Mouse (Mus musculus): ENCODE measurements around the gene Gid8. TPM values are rescaled to one million over a fixed set of nuclear protein-coding genes. Genes with fewer than 3 reads are reported as not detected.

Gene Gid8
- polyA plus RNA-seq (2012; rRNA removed) (62.6 and 87.4 TPM in 2 replicates), polyA plus RNA-seq (2014; fragmentation: Nextera tagmentation; extraction: Ambion mirVana) (121 and 127 TPM in 2 replicates)

- DNase-seq (ENCODE audit: low read depth in 3 of 3, low spot score in 3 of 3) (peak; percentile 98 to 99 (median 98)), ATAC-seq (ENCODE audit: insufficient read depth) (peak; percentile 79)
- Histone ChIP-seq H3K4me3 (ENCODE audit: insufficient read depth in 1 of 2, low read depth in 2 of 2, low read length in 2 of 2) (peak within 1 kb of the TSS; percentile 88 to 99), H3K9me3 (ENCODE audit: control insufficient read depth, low read length) (no peaks in the 10 kb centered on the region), H3K4me1 (replicated peaks; ENCODE audit: control insufficient read depth in 2 of 2, insufficient read depth in 2 of 2, low read length in 1 of 2) (peaks cover 17 to 34% of the 10 kb centered on the region in 2 experiments), H3K27ac (peak within 1 kb of the TSS; percentile 98), H3K36me3 (replicated peaks; ENCODE audit: control insufficient read depth, insufficient read depth, low read depth) (peaks cover 23% of the 10 kb centered on the region), H3K4me2 (ENCODE audit: low read depth) (peak within 1 kb of the TSS; percentile 99), H3K27me3 (ENCODE audit: control insufficient read depth, insufficient read depth, low read length) (no peaks in the 10 kb centered on the region), H3K9ac (replicated peaks) (peak within 1 kb of the TSS; percentile 99)
- WGBS (ENCODE audit: insufficient replicate concordance): under 1% methylated on average over 43 of the region's 43 CpGs
- TF ChIP-seq EP300 (IDR thresholded peaks at IDR 0.05; ENCODE audit: low read depth) (peak; percentile 47; the same call in 1 of the 2 replicates), CTCF (IDR thresholded peaks at IDR 0.05; ENCODE audit: low read depth) (no peak)
These were observed at the start of gene Gid8, which contains the start of gene Dido1 for GRCm38 (mm10) chr2:180709923-180710272. Gid8 (plus strand) TSS chr2:180710117. Dido1 (minus strand) TSS chr2:180709999.

- WGBS (ENCODE audit: insufficient replicate concordance): 86% methylated on average over 5 of the region's 5 CpGs
- no peaks in the 10 kb centered on the region for H3K27me3 ChIP-seq (ENCODE audit: control insufficient read depth, insufficient read depth, low read length)
- no peak overlapping the region for H3K4me2 ChIP-seq (ENCODE audit: low read depth)
- peaks cover 17% of the 10 kb centered on the region for H3K36me3 ChIP-seq (replicated peaks; ENCODE audit: control insufficient read depth, insufficient read depth, low read depth)
- no peak for DNase-seq (ENCODE audit: low read depth in 3 of 3, low spot score in 3 of 3)
- ATAC-seq (ENCODE audit: insufficient read depth): no peak
- no peaks in the 10 kb centered on the region for H3K9me3 ChIP-seq (ENCODE audit: control insufficient read depth, low read length)
- TF ChIP-seq CTCF (IDR thresholded peaks at IDR 0.05; ENCODE audit: low read depth) (no peak), EP300 (IDR thresholded peaks at IDR 0.05; ENCODE audit: low read depth) (no peak)
- H3K4me1 ChIP-seq (replicated peaks; ENCODE audit: control insufficient read depth in 2 of 2, insufficient read depth in 2 of 2, low read length in 1 of 2): no peaks in the 10 kb centered on the region
- H3K27ac ChIP-seq: no peak overlapping the region
- H3K9ac ChIP-seq (replicated peaks): no peak overlapping the region
- no peak overlapping the region for H3K4me3 ChIP-seq (ENCODE audit: insufficient read depth in 1 of 2, low read depth in 2 of 2, low read length in 2 of 2)
These were observed 49.4 kb upstream of the Gid8 start for GRCm38 (mm10) chr2:180660521-180660920.

- H3K4me1 ChIP-seq (replicated peaks; ENCODE audit: control insufficient read depth in 2 of 2, insufficient read depth in 2 of 2, low read length in 1 of 2): no peaks in the 10 kb centered on the region
- no peak for TF ChIP-seq EP300 (IDR thresholded peaks at IDR 0.05; ENCODE audit: low read depth)
- no peak for TF ChIP-seq CTCF (IDR thresholded peaks at IDR 0.05; ENCODE audit: low read depth)
- peaks cover 17% of the 10 kb centered on the region for H3K36me3 ChIP-seq (replicated peaks; ENCODE audit: control insufficient read depth, insufficient read depth, low read depth)
- no peak overlapping the region for H3K27ac ChIP-seq
- DNase-seq (ENCODE audit: low read depth in 3 of 3, low spot score in 3 of 3) (no peak), ATAC-seq (ENCODE audit: insufficient read depth) (no peak)
- no peak overlapping the region for H3K4me3 ChIP-seq (ENCODE audit: insufficient read depth in 1 of 2, low read depth in 2 of 2, low read length in 2 of 2)
- no peak overlapping the region for H3K9ac ChIP-seq (replicated peaks)
- H3K4me2 ChIP-seq (ENCODE audit: low read depth): no peak overlapping the region
- 78% methylated on average over 4 of the region's 4 CpGs for WGBS (ENCODE audit: insufficient replicate concordance)
- no peaks in the 10 kb centered on the region for H3K27me3 ChIP-seq (ENCODE audit: control insufficient read depth, insufficient read depth, low read length)
- no peaks in the 10 kb centered on the region for H3K9me3 ChIP-seq (ENCODE audit: control insufficient read depth, low read length)
These were observed 47.9 kb upstream of the Gid8 start for GRCm38 (mm10) chr2:180662008-180662407.

- Histone ChIP-seq H3K4me2 (ENCODE audit: low read depth) (no peak overlapping the region), H3K36me3 (replicated peaks; ENCODE audit: control insufficient read depth, insufficient read depth, low read depth) (peaks cover 44% of the 10 kb centered on the region), H3K9me3 (ENCODE audit: control insufficient read depth, low read length) (no peaks in the 10 kb centered on the region), H3K27me3 (ENCODE audit: control insufficient read depth, insufficient read depth, low read length) (no peaks in the 10 kb centered on the region), H3K4me1 (replicated peaks; ENCODE audit: control insufficient read depth in 2 of 2, insufficient read depth in 2 of 2, low read length in 1 of 2) (no peaks in the 10 kb centered on the region), H3K27ac (no peak overlapping the region), H3K4me3 (ENCODE audit: insufficient read depth in 1 of 2, low read depth in 2 of 2, low read length in 2 of 2) (no peak overlapping the region), H3K9ac (replicated peaks) (no peak overlapping the region)
- ATAC-seq (ENCODE audit: insufficient read depth): no peak
- no peak for DNase-seq (ENCODE audit: low read depth in 3 of 3, low spot score in 3 of 3)
- no peak for TF ChIP-seq EP300 (IDR thresholded peaks at IDR 0.05; ENCODE audit: low read depth)
- no peak for TF ChIP-seq CTCF (IDR thresholded peaks at IDR 0.05; ENCODE audit: low read depth)
- WGBS (ENCODE audit: insufficient replicate concordance): 68% methylated on average over 2 of the region's 2 CpGs
These were observed 33.2 kb upstream of the Gid8 start for GRCm38 (mm10) chr2:180676706-180677105.

GRCm38 (mm10) chr2:180678609-180679140 is 31.2 kb upstream of the Gid8 start:
- Histone ChIP-seq H3K9me3 (ENCODE audit: control insufficient read depth, low read length) (no peaks in the 10 kb centered on the region), H3K4me2 (ENCODE audit: low read depth) (no peak overlapping the region), H3K36me3 (replicated peaks; ENCODE audit: control insufficient read depth, insufficient read depth, low read depth) (peaks cover 44% of the 10 kb centered on the region), H3K9ac (replicated peaks) (no peak overlapping the region), H3K4me1 (replicated peaks; ENCODE audit: control insufficient read depth in 2 of 2, insufficient read depth in 2 of 2, low read length in 1 of 2) (no peaks in the 10 kb centered on the region), H3K27me3 (ENCODE audit: control insufficient read depth, insufficient read depth, low read length) (no peaks in the 10 kb centered on the region), H3K27ac (no peak overlapping the region), H3K4me3 (ENCODE audit: insufficient read depth in 1 of 2, low read depth in 2 of 2, low read length in 2 of 2) (no peak overlapping the region)
- WGBS (ENCODE audit: insufficient replicate concordance): 22% methylated on average over 4 of the region's 4 CpGs
- DNase-seq (ENCODE audit: low read depth in 3 of 3, low spot score in 3 of 3) (peak in 1 of 3 experiments; percentile 37), ATAC-seq (ENCODE audit: insufficient read depth) (peak; percentile 47)
- no peak for TF ChIP-seq EP300 (IDR thresholded peaks at IDR 0.05; ENCODE audit: low read depth)
- peak; percentile 93 for TF ChIP-seq CTCF (IDR thresholded peaks at IDR 0.05; ENCODE audit: low read depth)
